Mouse (Mus musculus): ENCODE results near the gene Adgrg5.

DNA sequence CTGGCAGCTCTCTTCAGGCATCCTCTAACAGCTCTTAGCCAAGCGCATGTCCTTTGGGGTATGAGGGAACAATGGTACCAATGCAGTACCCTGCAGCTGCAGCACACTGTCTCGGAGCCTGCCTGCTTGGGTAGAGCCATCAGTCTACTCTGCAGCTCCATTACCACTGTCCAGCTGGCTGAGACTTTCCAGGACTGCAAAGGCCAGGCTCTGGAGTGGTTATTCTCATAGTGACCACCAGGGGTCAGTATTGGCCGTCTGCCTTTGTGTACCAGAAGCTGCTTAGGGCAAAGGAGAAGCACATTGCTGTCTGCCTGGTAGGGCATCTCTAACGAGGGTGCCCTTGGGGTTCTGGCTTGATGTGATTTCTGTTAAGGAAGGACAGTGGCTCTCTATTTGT lies 26.6 kb downstream of the Adgrg5 start:
- peak; percentile 99 for TF ChIP-seq CTCF (IDR thresholded peaks at IDR 0.05; ENCODE audit: low read depth)
- no peak for TF ChIP-seq EP300 (IDR thresholded peaks at IDR 0.05; ENCODE audit: low read depth)

Measured in liver, postnatal 0 days (tissue).